ENCODE assay signal across 16 mouse cellular contexts in genomic region chr10:108701361-108702128, GRCm38 (mm10). TPM values are rescaled to one million over a fixed set of nuclear protein-coding genes. Genes with fewer than 3 reads are reported as not detected.
A peak's percentile ranks its signal among the peaks of the same experiment; 100 is the strongest.
DNase-seq lines count a peak whose midpoint lies in the region; ATAC-seq lines count a peak whose summit lies in the region.
"Had no signal": no experiment of that assay in that cellular context is flagged by ENCODE, and none has a peak within 500 bp of the region (broad histone marks: within the 10 kb centered on the region; RNA-seq: fewer than 3 reads in every experiment).

No protein-coding gene starts in this region.

- peak overlapping the region; percentile 21; the same call in 1 of the 2 replicates for H3K4me2 ChIP-seq in heart, embryonic 14.5 days (ENCODE audit: low read length)
- no peak overlapping the region for H3K4me2 ChIP-seq in forebrain, embryonic 15.5 days (replicated peaks)
- no peak overlapping the region for H3K4me2 ChIP-seq in liver, embryonic 11.5 days
- H3K4me2 ChIP-seq: limb, embryonic 13.5 days had no signal

- H3K9ac ChIP-seq in heart, embryonic 14.5 days (ENCODE audit: low read length): no peak overlapping the region
- no peak overlapping the region for H3K9ac ChIP-seq in forebrain, embryonic 15.5 days (replicated peaks)
- no peak overlapping the region for H3K9ac ChIP-seq in liver, embryonic 11.5 days (ENCODE audit: low read depth, low read length)
- H3K9ac ChIP-seq: limb, embryonic 13.5 days had no signal

- H3K4me1 ChIP-seq in heart, embryonic 14.5 days (ENCODE audit: control insufficient read depth in 2 of 2, insufficient read depth in 2 of 2, low read length in 2 of 2): no peaks in the 10 kb centered on the region
- peaks cover 21% of the 10 kb centered on the region for H3K4me1 ChIP-seq in forebrain, embryonic 15.5 days
- peaks cover 23% of the 10 kb centered on the region for H3K4me1 ChIP-seq in midbrain, embryonic 10.5 days
- H3K4me1 ChIP-seq in liver, embryonic 11.5 days (replicated peaks; ENCODE audit: control insufficient read depth, insufficient read depth, low read length): no peaks in the 10 kb centered on the region
- H3K4me1 ChIP-seq: limb, embryonic 13.5 days had no signal

- no peaks in the 10 kb centered on the region for H3K27me3 ChIP-seq in heart, embryonic 14.5 days (ENCODE audit: control insufficient read depth, insufficient read depth, low read length)
- H3K27me3 ChIP-seq in forebrain, embryonic 15.5 days: no peaks in the 10 kb centered on the region
- no peaks in the 10 kb centered on the region for H3K27me3 ChIP-seq in midbrain, embryonic 10.5 days (ENCODE audit: low read depth, poor library complexity, severe bottlenecking)
- H3K27me3 ChIP-seq in liver, embryonic 11.5 days (replicated peaks; ENCODE audit: control insufficient read depth, insufficient read depth, low read length): no peaks in the 10 kb centered on the region
- H3K27me3 ChIP-seq: limb, embryonic 13.5 days had no signal

- ATAC-seq in heart, embryonic 14.5 days (ENCODE audit: insufficient number of reproducible peaks, insufficient read depth, low FRiP score, low read depth): no peak
- peak; percentile 60 for ATAC-seq in forebrain, embryonic 15.5 days (replicated peaks)
- ATAC-seq in liver, embryonic 11.5 days (replicated peaks; ENCODE audit: low FRiP score): no peak

- no peak overlapping the region for H3K4me3 ChIP-seq in heart, embryonic 14.5 days (ENCODE audit: control insufficient read depth in 1 of 2, insufficient read depth in 1 of 2, low read depth in 1 of 2, low read length in 2 of 2)
- no peak overlapping the region for H3K4me3 ChIP-seq in forebrain, embryonic 15.5 days
- no peak overlapping the region for H3K4me3 ChIP-seq in midbrain, embryonic 10.5 days
- no peak overlapping the region for H3K4me3 ChIP-seq in liver, embryonic 11.5 days (ENCODE audit: low read depth, low read length)
- H3K4me3 ChIP-seq: limb, embryonic 13.5 days had no signal

- intact Hi-C loops in heart, postnatal 25 days (cut with DNase I): no loop called here

- no peak for DNase-seq in heart, postnatal 25 days (ENCODE audit: low spot score)
- peak; percentile 42 for DNase-seq in midbrain, embryonic 10.5 days (ENCODE audit: low spot score)
- peak; percentile 53 for DNase-seq in retina, embryonic 14.5 days (ENCODE audit: low spot score)
- DNase-seq in cerebellum, adult 11 months: no peak
- DNase-seq in liver, embryonic 11.5 days (ENCODE audit: low spot score): no peak
- no peak for DNase-seq in adrenal gland, postnatal 25 days
- DNase-seq: cerebellum, postnatal 25 days; gastrocnemius, postnatal 36 days; heart, postnatal 10 days; lung, adult 2 months; thymus, adult 18-20 months had no signal

- H3K36me3 ChIP-seq in heart, embryonic 14.5 days (ENCODE audit: control insufficient read depth, insufficient read depth, low read length): no peaks in the 10 kb centered on the region
- H3K36me3 ChIP-seq in forebrain, embryonic 15.5 days: no peaks in the 10 kb centered on the region
- 0 out of 2 replicates have a peak, but pooled peaks cover 2% of the 10 kb centered on the region for H3K36me3 ChIP-seq in midbrain, embryonic 10.5 days
- H3K36me3 ChIP-seq in liver, embryonic 11.5 days (ENCODE audit: control insufficient read depth, insufficient read depth, low read length): no peaks in the 10 kb centered on the region
- H3K36me3 ChIP-seq: G1E; limb, embryonic 13.5 days had no signal

- H3K9me3 ChIP-seq in heart, embryonic 14.5 days (ENCODE audit: control insufficient read depth, low read length): no peaks in the 10 kb centered on the region
- H3K9me3 ChIP-seq in forebrain, embryonic 15.5 days: no peaks in the 10 kb centered on the region
- H3K9me3 ChIP-seq in midbrain, embryonic 10.5 days (replicated peaks): no peaks in the 10 kb centered on the region; the same call in 1 of the 2 replicates
- H3K9me3 ChIP-seq in liver, embryonic 11.5 days (ENCODE audit: control insufficient read depth, low read length): no peaks in the 10 kb centered on the region
- H3K9me3 ChIP-seq: G1E; limb, embryonic 13.5 days had no signal

- WGBS in heart, embryonic 14.5 days: 57% methylated on average over 14 of the region's 14 CpGs
- 6% methylated on average over 14 of the region's 14 CpGs for WGBS in forebrain, embryonic 15.5 days
- 32% methylated on average over 14 of the region's 14 CpGs for WGBS in midbrain, embryonic 10.5 days
- WGBS in liver, embryonic 11.5 days: 83% methylated on average over 14 of the region's 14 CpGs

- no peak overlapping the region for H3K27ac ChIP-seq in heart, embryonic 14.5 days (replicated peaks in 1 of 2; ENCODE audit: control insufficient read depth in 1 of 2, insufficient read depth in 1 of 2, low read depth in 2 of 2, low read length in 2 of 2)
- peak overlapping the region; percentile 74 for H3K27ac ChIP-seq in forebrain, embryonic 15.5 days (replicated peaks)
- peak overlapping the region; percentile 78 for H3K27ac ChIP-seq in midbrain, embryonic 10.5 days (replicated peaks)
- no peak overlapping the region for H3K27ac ChIP-seq in liver, embryonic 11.5 days (ENCODE audit: low read depth, low read length)
- H3K27ac ChIP-seq: limb, embryonic 13.5 days had no signal

RNA-seq across cellular contexts. Expression of gene Gm5136, which starts 1.6 kb away (rescaled TPM):
- not detected in 2 replicates for polyA plus RNA-seq in heart, embryonic 14.5 days (2014; fragmentation: Nextera tagmentation; extraction: Ambion mirVana)
- total RNA-seq in heart, postnatal 25 days (2021): not detected
- 0.34 and 0.39 TPM in 2 replicates for polyA plus RNA-seq in forebrain, embryonic 15.5 days (2015; fragmentation: Nextera tagmentation; extraction: Ambion mirVana)
- polyA plus RNA-seq in midbrain, embryonic 10.5 days (2016; fragmentation: Nextera tagmentation; extraction: Ambion mirVana): 0.21 TPM in 1 of 2 replicates, not detected in the other
- polyA plus RNA-seq in liver, embryonic 11.5 days (2014; fragmentation: Nextera tagmentation; extraction: Ambion mirVana): not detected in 2 replicates
- not detected in 2 replicates for total RNA-seq in adrenal gland, postnatal 25 days (2021)
- total RNA-seq: gastrocnemius, postnatal 36 days; heart, postnatal 10 days had no signal
- polyA plus RNA-seq: G1E; kidney, embryonic 14.5 days; limb, embryonic 13.5 days; lung, adult 2 months had no signal

Comparison
In these comparisons a context has a peak if more than half of its experiments do, and no peak if none do; other contexts are left out.
1. H3K27ac ChIP-seq: peak in forebrain, embryonic 15.5 days (single experiment) and midbrain, embryonic 10.5 days (single experiment); none in heart, embryonic 14.5 days (0 of 2) and liver, embryonic 11.5 days (single experiment).
2. DNase-seq: peak in midbrain, embryonic 10.5 days (single experiment) and retina, embryonic 14.5 days (single experiment); none in heart, postnatal 25 days (single experiment), cerebellum, adult 11 months (single experiment), liver, embryonic 11.5 days (single experiment) and adrenal gland, postnatal 25 days (single experiment).